Mouse (Mus musculus) liver, postnatal 0 days (tissue): ENCODE data around the gene Qrich2.

ENCODE experiments used
- CTCF ChIP-seq: sonication (generic); IDR thresholded peaks from 2 replicates; pipeline ENCODE4 v1.5.1; 2016; ENCODE audit warnings: antibody characterized with exemption, low read depth
- EP300 ChIP-seq: IDR thresholded peaks from 2 replicates; pipeline ENCODE4 v1.6.1; 2016; ENCODE audit warnings: antibody characterized with exemption, low read depth, mild to moderate bottlenecking

DNA sequence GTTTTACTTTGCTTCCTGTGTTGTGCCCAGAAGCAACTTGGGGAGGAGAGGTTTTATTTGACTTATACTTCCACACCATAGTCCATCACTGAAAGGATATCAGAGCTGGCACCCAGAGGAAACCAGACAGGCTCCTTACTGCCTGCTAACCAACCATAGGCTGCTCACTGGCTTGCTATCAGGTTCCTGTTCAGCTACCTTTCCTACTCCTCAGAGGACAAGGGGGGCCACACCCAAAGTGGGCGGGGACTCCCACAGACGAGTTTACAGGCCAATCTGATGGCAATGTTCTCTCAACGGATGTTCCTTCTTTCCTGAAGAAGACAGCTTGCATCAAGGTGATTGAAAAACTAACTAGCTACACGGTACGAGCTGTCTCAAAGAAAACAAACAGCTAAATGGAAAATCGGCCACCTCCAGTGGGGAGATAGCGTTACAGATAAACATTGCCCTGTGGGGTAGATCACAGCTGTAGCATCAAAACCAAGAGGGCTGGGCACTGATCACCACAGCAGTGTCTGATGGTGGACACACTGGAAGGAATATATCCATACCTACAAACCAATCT, 45.3 kb upstream of the Qrich2 start:
- no peak for TF ChIP-seq CTCF
- TF ChIP-seq EP300: no peak
